Mouse (Mus musculus): ENCODE measurements at regions not wholly inside any gene's neighbourhood (a gene's known extent, or its start where the extent isn't known, plus 50 kb on each side); places are given as distances from the start of the nearest gene placed in this dataset.

DNA sequence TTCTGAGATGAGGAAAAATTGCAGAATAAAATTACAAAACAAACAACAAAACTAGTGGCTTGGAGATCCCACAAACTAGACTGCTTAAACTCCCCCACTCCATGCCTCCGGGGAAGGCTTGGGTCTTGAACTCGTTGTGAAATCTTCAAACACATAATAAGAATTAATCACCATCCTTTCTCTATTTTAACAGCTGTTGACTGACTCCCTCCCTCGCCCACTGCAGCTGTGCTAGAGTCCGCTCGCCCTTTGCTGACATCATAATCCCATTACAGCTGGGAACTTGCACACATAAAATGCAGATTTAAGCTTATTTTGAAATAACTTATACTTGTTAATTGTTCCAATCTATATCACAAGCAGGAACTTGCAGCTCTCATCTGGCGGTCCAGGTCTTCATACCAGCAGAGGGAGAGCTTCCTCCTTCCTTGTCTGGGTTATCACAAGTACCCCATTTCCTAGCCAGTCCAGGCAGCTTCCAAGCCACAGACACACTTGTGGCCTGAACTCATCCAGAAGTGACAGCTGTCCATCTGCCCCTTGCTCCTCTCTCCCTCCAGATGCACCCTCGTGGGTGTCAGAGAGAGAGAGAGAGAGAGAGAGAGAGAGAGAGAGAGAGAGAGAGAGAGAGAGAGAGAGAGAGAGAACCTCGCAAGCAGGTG lies 332.9 kb upstream of the Mki67 start:
- TF ChIP-seq POLR2A (IDR thresholded peaks at IDR 0.05; ENCODE audit: insufficient read length, low read depth) (no peak), POLR2AphosphoS2 (IDR thresholded peaks at IDR 0.05; ENCODE audit: insufficient read length, low read depth) (no peak), MAX (IDR thresholded peaks at IDR 0.05; ENCODE audit: low read depth) (no peak), CEBPB (IDR thresholded peaks at IDR 0.05; ENCODE audit: insufficient read depth, poor library complexity, severe bottlenecking) (0 out of 2 replicates have a peak, but pooled peaks have one; percentile 24), MYOG (IDR thresholded peaks at IDR 0.05; ENCODE audit: control insufficient read depth in 1 of 3, insufficient read depth in 1 of 3, insufficient read length in 2 of 3, low read depth in 2 of 3) (peak in 1 of 3 experiments; percentile 32), USF1 (IDR thresholded peaks at IDR 0.05; ENCODE audit: low read depth) (no peak), SRF (IDR thresholded peaks at IDR 0.05; ENCODE audit: control insufficient read depth, insufficient read length, low read depth) (no peak), TCF12 (IDR thresholded peaks at IDR 0.05; ENCODE audit: insufficient read depth, poor library complexity, severe bottlenecking) (no peak), TCF3 (IDR thresholded peaks at IDR 0.05; ENCODE audit: insufficient read length, low read depth) (no peak), E2F4 (IDR thresholded peaks at IDR 0.05; ENCODE audit: insufficient read depth) (no peak)

Data from myocyte (in vitro differentiated cells).